Mouse (Mus musculus) liver, embryonic 14.5 days (tissue): ENCODE measurements around the gene Arntl2.

Source experiments
- CTCF ChIP-seq: IDR thresholded peaks from 2 replicates; pipeline ENCODE4 v1.5.1; 2016; ENCODE audit warnings: antibody characterized with exemption, low read depth, control low read depth
- EP300 ChIP-seq: IDR thresholded peaks from 2 replicates; pipeline ENCODE4 v1.6.1; 2016; ENCODE audit warnings: antibody characterized with exemption, low read depth

DNA sequence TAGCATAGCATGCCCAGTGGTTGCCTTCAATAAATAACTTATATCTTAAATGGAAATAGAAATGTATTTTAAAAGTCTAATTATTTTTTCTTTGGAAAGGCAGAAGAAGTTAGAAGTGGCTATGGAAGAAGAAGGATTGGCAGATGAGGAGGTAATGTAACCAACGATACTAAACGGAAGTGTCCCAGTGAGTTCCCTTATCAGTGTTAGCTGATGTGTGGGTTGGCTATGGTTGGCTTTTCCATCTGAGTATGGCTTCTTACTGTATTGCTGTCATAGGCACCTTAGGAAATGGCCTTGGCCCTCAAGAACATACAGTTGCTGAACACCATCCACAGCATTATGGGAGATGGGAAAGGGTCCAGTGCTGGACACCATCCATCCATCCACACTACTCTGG, 35.8 kb upstream of the Arntl2 start:
- TF ChIP-seq CTCF, result no peak
- TF ChIP-seq EP300, result no peak
